Mouse (Mus musculus): ENCODE measurements around the gene Hacl1.

Hacl1 gene

DNA sequence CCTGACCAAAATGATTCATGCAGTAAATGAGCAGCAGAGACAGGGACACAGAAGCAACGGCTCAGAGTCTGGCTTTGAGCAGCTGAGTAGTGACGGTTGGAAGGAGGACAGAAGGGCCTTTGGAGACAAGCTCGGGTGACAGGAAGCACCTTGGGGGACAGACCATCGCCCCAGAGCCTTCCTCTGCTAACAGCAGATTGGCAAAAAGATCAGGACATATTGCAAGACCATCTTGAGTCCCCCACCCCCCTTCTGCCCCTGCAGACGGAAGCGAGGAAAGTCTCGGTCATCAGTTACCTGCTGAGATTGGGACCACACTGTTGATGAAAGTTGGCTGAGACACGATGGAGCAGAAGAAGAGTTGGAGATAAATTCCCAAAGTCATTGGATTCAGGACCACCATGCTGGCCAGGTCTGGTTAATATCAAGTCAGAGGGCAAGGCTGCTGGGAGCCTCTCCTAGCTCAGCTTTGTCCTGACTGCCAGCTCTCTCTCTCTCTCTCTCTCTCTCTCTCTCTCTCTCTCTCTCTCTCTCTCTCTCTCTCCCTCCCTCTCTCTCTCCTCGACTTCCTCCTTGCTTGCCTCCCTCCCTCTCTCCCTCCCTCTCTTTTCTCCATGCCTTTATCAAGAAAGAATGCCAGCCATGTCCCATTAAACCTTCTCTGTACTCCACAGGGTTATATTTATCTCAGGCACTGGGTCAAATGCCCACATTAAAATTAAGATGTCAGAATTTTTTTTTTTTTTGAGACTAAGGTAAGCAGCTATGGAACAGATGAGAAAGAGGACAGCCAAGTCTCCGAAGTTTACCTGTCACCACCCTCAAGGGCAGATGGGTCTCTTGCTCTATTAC lies 64.0 kb downstream of the Hacl1 start:
- DNase-seq (ENCODE audit: low spot score in 2 of 2), result no peak

DNA sequence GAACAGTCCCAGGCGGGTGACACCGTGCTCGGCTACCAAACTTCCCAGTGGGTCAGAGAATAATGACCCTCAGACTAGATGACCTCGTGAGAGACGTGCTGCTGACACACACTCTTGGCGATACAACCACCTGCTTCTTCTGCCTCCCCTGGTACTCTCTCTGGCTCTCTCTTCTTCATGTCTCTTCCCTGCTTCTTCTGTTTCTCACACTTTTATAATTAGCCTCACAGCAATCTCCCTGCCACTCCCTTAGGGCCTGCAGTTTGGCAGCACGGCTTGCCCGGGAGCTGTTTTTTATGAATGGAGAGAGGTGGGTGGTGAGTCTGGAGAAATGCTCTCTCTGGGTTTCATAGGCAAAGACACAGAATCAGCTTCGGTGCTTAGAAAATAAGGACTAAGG lies 65.2 kb downstream of the Hacl1 start:
- DNase-seq (ENCODE audit: low spot score in 2 of 2), result no peak

DNA sequence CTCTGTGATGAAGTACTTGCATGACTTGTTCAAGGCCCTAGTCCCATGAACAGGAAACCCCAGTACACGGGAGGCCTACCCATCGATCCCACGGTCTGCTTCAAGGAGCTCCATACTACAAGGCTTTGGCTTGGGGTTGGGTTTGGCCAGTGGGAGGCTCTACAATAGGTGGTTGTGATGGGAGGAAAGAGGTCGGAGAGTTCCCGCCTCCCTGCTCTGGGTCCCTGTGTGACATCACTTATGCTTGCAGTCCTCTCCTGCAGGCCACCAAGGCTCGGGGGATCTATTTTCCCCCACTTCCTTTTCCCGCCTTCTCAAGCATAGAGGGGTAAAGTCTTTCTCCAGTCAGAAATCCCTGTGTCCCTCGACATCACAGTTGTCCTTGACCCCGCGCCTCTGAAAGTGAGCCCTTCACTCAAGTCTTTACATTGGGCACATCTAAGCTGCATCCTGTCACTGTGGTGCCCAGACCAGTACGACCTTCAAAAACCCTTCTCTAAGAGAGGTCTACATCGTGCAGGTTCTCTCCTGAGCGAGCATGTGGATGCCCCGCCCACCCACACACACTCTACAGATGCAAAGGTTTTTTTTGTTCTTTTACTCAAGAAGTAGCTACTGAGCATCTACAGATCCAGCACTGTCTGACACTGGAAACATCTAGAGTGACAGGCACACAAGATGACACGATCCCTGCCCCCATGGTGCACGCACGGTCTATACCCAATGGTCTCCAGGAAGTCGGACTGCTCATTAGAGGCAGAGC lies 66.0 kb downstream of the Hacl1 start:
- DNase-seq (ENCODE audit: low spot score in 2 of 2), result no peak

DNA sequence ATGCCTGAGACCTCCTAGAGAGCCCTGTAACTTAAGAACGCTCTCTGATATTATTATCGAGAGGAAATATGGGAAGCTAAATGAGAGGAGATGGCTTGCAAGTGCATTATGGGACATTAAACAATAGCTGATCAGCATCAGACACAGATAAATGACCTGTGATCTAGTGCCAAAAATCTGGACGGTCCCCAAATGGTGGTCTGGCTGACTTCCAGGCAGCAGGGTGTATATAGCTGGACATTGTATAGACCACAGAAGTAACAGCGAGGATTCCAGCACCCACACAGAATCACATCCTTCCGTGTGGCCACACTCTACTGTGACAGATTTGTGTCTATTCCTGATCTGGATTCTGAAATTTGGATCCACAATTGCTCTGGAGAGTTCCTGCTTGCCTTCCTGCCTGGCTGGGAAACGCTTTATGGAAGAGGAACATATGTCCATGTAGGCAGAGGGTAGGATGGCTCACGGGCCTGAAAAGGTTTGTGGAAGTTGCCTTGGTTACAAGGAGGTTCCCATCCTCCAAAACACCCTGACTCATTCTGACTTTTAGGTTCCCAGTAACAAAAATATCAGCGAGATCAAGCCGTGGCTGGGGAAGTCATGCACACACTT lies 68.4 kb downstream of the Hacl1 start:
- DNase-seq (ENCODE audit: low spot score in 2 of 2), result no peak

DNA sequence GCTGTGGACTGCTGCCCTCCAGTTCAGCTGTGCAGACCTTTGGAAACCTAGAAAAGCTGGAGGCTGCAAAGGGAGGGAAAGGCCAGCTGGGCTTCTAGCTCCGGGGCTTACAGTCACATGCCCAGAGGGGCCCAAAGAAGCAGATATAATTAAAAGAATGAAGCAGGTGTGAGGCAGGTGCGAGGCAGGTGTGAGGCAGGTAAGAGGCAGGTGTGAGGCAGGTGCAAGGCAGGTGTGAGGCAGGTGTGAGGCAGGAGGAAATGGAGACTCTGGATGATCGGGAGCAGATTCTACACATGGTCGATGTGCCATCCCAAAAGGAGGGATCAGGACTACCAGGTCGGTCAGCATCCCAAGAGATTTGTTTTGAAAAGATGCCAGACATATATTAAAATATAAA lies 69.7 kb downstream of the Hacl1 start:
- no peak for DNase-seq (ENCODE audit: low spot score in 2 of 2)

DNA sequence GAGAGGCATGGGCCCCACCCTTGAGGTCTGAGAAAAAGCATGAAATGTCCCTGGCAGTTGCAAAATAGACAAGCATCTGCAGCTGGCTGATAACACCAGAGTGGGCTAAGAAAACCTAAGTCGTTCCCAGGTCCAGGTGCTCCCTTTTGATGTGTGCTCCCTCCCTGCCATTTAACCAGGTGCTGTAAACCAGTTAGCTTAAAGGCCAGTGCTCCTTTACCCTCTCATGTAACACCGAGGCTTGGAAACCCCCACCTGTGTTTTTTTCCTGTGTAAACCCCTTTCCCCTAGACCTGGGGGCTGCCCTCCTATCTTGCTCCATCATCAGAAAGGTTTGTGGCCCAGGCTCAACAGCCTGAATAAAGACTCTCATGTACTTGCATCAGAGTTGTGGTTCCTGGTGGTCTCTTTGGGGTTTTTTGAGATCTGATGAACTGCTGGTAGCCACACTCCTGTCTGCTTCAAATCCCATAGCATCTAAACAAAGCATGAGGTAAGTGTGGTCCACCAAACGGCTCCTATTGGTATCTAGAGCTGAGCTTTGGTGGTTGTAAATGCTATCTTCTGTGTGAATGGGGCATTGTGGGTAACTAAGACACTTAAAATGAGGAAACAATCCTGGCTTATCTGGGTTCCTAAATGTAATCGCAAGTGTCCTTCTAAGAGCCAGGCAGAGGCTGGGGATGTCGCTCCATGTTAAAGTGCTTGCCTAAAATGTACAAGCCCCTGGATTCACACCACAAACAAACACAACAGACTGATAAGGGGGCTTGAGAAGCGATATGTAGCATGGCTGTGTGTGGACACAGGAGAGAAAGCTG lies 70.7 kb downstream of the Hacl1 start:
- DNase-seq (ENCODE audit: low spot score in 2 of 2), result no peak

DNA sequence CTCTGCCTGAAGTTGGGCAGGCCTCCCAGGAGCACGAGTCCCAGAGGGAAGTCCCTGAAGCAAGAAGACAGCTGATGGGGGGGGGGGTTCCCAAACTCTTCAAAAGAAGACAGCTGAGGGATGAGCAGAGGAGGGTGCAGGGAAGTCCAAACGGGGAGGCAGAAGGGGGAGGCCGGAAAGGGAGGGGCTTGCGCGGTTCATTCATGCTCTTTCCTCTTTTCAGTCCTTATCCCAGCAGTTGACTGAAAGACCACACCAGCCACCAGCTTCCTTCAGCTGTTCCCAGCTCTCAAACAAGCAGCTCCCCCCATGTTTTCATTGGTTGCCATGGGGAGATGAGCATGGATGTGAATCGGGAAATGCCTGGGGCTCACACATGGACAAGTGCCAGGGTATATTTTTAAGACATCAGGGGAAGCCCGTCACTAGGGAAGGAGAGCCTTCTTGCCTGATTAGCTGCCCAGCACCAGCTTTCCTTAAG lies 71.9 kb downstream of the Hacl1 start:
- DNase-seq (ENCODE audit: low spot score in 2 of 2), result peak in 1 of 2 experiments; percentile 51

DNA sequence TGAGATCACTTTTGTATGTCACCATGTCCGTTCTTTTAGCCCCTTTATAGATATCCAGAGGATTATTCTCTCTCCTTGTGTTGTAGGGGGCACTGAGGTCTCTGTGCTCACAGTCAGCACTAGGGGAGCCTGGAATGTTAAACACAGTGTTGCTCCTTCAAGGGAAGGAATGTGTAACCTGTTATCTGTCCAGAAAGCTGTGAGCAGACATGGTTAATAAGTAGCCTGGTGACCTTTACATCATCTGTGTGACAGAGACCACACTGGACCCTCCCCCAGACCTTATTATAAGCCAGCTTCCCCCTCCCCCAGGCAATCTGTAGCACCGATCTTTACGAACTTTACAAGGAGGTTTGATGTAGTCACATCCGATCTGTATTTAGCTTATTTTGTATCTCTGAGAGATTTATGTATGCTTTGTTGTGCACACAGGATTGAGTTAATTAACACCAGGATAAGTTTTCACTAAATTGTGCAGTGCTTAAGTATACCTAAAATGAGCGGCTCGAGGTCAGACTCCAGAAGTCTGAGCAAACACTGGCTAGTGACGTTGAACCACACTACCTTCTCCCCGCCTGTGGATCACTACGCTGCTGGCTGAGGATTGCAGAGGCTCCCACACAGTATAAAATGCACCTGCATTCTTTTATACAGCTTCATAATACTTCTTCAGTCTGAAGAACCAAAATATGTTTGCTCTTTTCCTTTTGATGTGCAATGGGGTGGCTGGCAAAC lies 75.4 kb downstream of the Hacl1 start:
- DNase-seq (ENCODE audit: low spot score in 2 of 2), result no peak

DNA sequence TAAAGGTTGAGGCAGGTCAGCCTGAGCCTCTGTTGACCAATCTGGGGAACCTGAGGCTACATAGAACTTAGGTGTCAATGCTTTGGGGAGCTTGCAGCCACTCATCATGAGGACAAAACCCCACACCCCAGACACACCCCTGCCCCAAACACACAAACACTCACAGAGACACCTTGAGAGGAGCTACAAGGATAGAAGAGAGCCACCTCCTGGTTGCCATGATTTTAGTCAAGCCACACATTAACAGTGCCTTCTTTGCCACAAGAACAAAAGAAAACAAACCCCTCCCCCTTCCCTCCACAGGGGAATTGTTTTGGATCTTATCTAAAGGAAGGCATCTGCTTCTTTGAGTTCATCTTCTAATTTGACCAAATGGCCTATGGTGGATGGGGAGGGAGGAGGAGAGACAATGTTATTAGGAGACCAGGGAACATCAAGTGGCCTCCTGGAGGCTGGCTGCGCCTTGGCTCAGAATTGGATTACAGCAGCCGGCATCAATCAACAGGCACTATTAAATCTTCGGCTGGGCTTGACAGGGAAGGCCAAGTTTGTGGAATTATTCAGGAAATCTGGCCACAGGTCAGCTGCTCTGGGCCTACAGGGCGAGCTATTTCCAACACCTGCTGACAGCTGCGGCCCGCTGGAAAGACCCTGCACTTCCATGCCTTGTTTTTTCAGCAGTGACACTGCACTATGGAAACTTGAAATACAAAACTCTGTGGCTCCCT lies 76.5 kb downstream of the Hacl1 start:
- DNase-seq (ENCODE audit: low spot score in 2 of 2), result no peak

DNA sequence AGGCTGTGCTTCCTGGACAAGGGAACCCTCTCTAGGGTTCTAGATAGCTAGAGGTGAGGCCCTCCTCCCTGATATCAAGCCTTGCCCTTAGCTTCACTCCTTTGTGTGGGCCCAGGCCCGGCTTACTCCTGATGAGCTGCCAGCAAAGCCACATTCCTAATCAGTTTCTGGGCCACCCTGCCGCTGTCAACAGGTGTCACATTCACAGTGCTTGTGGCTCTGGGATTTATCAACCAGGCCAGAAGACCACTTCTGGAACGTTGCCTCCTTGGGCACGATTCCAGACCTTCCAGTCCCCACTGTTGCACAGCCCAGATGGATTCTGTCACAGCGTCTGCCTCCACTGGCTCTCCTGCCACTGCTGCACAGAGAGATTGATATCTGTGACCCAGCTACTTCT lies 80.2 kb downstream of the Hacl1 start:
- peak in 1 of 2 experiments; percentile 55 for DNase-seq (ENCODE audit: low spot score in 2 of 2)

DNA sequence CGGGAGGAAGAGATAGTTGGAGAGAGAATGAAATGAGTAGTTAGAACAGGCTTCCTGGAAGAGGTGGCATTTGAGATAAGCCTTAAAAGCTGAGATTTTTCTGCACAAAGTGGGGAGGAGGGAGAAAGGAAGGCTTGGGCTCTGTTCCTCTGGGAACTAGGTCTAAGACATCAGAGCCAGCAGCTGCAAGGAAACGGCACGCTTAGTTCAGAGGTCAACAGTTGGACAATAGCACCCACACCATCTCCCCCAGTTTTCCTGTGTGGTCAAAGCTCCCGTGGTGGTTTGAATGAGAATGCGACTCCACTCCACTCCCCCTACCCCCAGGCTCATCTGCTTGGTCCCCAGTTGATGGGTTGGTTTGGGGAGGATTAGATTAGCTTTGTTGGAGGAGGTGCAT lies 81.9 kb downstream of the Hacl1 start:
- DNase-seq (ENCODE audit: low spot score in 2 of 2), result no peak

DNA sequence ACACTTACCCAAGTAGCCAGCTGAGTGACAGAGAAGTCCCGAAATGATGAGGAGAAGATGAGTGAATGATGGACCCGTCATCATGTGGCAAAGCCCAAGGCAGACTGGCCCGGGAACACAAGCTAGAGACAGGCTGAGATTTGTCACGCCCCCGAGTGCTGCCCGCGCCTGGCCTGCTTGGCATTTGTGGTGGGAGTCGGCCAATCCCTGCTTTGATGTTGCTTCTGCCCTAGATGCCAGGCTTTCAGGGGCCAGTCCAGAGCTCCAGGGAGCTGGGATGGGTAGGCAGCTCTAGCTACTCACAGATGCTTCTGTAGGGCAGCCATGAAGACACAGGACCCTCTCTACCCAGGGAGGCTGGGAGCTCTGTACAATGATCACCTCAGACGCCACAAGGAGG lies 83.3 kb downstream of the Hacl1 start:
- no peak for DNase-seq (ENCODE audit: low spot score in 2 of 2)

DNA sequence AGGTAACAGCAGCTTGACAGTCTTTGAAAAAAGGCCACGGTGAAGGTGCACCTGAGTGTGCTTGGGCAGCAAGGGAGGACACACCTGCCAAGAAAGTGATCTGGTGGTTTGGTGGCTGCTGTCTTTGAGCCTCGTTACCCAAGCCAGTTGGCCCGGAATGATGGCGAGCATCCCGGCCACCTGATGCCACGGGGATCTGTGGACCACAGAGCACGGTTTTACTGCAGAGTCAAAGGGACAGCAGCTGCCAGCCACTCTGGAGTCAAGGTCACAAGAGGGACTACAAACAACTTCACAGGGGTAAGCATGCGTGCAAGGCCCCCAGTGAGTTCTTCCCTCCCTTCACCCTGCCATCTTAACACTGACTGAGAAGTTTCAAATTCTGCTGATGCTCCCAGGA lies 83.8 kb downstream of the Hacl1 start:
- no peak for DNase-seq (ENCODE audit: low spot score in 2 of 2)

DNA sequence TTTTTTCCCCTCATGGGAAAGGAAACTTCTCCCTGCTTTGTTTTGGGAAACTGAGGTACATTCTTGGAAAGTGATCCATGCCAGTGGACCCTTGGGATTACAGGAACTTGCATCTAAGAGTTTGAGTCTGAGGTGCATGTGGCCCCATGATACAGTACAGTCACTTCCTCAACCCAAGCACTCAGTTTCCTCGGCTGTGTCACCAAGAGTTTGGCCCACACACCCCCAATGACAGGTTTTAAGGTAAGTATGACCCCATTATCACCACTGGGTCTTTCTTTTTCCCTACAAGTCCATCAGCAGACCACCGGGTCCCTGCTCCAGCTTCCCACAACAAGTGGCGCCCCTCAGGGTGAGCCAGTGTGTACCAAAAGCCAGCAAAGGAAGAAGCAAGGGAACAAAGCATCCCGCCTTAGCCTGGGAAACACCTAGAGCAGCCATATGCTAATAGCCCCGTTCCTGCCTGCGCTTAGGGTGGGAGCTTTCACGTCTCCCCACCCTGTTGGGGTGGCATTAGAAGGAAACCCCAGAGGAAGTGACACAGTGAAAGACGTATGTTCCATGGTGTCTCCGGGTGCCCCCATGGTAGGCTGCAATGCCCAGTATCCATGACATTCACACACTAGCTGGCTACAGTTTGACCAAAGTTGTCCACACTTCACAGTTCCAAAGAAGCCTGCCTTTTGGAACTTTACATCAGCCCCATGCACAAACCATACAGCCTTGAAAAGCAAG lies 84.4 kb downstream of the Hacl1 start:
- DNase-seq (ENCODE audit: low spot score in 2 of 2), result no peak

DNA sequence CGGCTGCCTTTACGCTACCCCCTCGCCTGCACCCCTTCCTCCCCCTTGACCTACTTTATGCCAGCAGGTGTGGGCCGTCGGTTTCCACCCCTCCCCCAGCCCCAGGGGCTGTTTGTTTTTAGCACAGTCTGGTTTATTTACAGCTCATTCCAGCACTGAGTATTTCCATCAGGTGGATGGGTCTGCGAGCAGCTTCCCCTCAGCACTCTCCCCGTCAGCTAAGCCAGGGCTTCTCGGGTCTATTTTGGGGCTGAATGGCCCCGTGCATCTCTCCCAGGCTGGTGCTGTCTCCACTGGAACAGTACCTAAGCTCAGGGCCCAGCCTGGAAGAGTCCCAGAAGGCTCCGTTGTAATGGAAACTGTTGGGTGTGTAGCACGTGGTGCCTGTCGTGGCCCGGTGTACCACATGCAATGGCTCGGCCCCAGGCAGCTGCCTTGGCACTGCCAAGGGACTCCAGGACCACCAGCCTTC lies 85.1 kb downstream of the Hacl1 start:
- DNase-seq (ENCODE audit: low spot score in 2 of 2), result peak in 1 of 2 experiments; percentile 41

DNA sequence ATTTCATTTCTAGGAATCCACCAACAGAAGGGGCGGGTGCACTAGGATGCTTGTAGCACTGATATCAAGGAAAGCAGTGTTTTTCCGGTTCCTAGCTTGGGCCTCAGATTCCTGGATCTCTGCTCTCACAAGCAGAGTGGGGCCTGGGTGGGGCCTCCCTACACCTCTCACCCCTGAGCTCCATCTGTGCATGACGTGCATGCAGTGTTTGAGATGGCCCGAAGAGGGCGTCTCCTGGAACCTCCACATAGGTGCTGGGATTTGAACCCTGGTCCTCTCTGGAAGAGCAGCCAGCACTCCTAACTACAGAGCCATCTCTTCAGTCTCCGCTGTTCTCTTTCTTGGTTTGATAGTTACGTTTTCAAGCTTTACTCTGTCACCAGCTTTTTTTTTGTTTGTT lies 86.1 kb downstream of the Hacl1 start:
- DNase-seq (ENCODE audit: low spot score in 2 of 2), result no peak

Measured in spleen, postnatal 10 days (tissue).